Mouse (Mus musculus): ENCODE measurements around the gene Kpna3.

Kpna3 gene

DNA sequence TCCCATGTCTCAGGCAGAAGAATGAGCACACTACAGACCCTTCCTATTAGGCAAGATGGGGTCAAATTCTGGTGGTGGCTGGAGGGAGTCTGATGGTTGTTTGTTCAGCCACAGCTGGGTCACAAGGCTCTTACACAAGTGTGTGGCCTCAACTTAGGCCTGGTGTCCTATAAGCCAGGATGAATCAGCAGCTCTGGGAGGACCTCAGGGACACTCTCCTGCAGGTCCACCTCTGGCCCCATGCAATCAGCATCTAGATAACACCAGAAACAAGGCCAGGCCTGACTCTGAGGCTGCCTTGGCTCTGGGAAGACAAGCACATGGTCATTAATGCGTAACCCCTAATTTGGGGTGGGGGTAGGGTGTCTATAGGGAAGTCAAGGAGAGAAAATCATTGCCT is 118.9 kb downstream of the Kpna3 start:
- no peak for DNase-seq (ENCODE audit: low spot score)

DNA sequence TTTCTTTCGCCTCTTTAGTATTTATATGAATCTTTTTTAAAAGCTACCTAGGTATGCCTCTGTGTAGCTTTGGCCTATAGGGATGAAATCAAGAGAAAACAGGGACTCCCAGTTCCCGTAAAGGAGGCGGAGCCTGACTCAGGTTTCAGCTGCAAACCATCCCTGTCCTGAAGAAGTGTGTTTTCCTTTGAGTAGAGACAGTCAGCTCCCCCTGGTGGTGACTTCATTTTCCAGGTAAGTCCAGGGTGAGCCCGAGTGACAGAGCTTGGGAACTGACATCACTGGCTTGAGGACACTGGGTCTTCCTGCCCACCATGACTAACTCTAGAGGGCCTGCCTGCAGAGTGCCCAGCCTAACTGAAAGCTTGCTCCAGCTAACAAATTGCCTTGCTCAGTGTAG is 122.8 kb downstream of the Kpna3 start:
- DNase-seq (ENCODE audit: low spot score): peak; percentile 50

All from left cerebral cortex, adult 11 months (tissue).